Mouse (Mus musculus): Measurements from ENCODE around the gene Kcnmb3.
"Not testable (repeated sequence)": the region's sequence is repeated elsewhere in the genome, so short reads cannot be mapped to it uniquely, and the experiment has no call there.

Gene Kcnmb3

DNA sequence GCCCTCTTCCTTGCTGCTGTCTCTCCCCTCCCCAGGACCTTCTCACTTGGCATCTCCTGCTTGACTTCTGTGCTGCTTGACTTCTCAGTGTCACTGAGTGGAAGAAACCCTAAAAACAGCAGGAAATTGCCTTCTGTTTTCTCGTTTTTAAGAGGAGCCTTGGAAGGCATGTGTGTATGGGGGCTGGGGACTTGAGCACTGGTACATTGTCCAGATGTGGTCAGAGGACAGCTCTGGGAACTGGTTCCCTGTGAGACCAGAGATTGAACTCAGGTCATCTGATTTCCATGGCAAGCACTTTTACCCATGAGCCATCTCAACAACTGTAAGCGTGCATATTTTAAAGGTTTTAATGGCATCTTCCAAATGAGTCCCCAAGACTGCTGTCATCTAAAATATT lies 58.0 kb downstream of the Kcnmb3 start:
- DNase-seq (ENCODE audit: low read depth, low spot score) = no peak

DNA sequence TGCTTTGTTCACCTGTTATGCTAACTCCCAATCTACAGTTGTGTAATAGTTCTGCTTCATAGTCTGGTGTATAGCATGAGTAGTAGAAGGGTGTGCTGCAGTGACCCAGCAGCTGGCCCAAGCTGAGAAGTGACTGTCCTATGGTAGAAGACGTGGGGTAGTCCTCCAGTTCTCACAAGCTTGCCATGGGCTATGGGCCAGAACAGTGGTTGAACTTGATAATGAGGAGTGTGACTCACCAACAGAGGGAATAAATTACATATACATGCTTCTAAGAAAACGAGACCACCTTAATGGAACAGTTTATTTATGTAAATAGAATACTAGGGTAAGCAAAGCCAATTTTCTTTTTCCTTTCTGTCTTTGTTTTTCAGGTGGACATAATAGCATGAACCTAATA lies 61.6 kb downstream of the Kcnmb3 start:
- no peak for DNase-seq (ENCODE audit: low read depth, low spot score)

DNA sequence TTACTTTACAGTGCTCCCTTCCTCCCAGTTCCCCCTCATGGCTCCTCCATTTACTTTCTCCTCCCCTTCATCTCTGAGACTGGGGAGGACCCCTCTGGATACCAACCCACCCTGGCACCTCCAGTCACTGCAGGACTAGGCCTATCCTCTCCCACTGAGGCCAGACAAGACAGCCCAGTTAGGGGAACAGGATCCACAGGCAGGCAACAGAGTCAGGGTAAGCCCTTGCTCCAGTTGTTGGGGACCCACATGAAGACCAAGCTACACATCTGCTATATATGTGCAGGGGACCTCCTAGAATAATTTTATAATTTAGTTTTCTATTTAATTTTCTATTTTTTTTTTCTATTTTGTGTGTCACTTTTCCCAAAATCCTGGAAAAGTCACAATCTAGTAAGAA lies 62.7 kb downstream of the Kcnmb3 start:
- not testable (repeated sequence) for DNase-seq (ENCODE audit: low read depth, low spot score)

DNA sequence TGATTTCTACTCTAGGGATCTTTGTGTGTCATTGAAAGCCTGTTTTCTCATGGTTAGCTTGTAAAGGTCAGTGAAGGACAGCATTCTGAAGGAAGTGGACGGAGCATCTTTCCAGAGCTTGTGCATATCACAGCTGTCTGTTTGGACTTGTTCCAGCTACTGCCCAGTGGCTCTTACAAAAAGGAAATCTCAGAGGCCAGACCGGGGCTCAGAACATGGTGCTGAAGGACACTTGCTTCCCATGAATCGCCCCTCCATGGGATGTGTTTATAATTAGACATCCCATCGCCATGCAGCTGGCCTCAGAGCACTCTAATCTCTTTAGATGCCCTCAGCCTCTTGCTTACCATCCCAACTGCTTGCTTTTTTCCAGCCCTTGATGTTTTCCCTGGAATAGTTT lies 63.1 kb downstream of the Kcnmb3 start:
- no peak for DNase-seq (ENCODE audit: low read depth, low spot score)

- no peak for DNase-seq (ENCODE audit: low read depth, low spot score)
Measured at GRCm38 (mm10) chr3:32428361-32428760, 63.7 kb downstream of the Kcnmb3 start.

DNA sequence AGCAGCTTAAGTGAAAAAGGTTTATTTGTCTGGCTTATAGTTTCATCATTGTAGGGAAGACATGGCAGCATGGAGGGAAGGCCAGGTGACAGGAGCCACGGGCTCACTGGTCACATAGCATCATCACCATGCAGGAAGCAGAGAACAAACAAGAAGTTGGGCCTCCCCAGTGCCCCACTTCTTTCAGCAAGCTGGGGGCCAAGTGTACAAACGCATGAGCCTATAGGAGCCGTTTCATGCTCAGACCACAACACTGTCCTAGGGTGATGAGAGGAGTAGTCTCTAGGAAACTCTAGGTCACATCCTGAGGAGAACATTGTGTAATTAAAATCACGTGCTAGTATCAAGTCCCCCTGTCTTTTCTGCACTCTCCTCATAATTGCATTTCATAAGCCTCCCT lies 64.3 kb downstream of the Kcnmb3 start:
- no peak for DNase-seq (ENCODE audit: low read depth, low spot score)
